Mouse (Mus musculus): Measurements from ENCODE around the gene Atpaf2.

Gene Atpaf2

GRCm38 (mm10) chr11:60417717-60418472 lies at the start of gene Atpaf2:
Gene Atpaf2, minus strand, starts transcription at chr11:60418457.
- peak; percentile 39 for DNase-seq (ENCODE audit: low read depth, low spot score)

- peak; percentile 66 for DNase-seq (ENCODE audit: low read depth, low spot score)
These were observed 47.7 kb upstream of the Atpaf2 start for GRCm38 (mm10) chr11:60465943-60466380.

DNA sequence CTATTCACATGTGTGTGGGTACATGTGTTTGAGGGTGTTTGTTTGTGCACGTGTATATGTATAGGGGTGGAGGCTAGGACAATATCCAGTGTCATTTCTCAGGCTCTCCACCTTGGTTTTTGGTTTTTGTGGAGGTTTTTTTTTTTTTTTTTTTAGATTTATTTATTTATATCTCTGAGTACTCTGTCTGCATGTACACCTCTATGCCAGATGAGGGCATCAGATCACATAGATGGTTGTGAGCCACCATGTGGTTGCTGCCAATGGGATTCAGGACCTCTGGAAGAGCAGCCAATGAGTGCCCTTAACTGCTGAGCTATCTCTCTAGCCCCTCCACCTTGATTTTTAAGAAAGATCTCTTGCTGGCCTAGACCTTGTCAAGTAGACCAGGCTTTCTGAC lies 39.7 kb upstream of the Atpaf2 start:
- peak; percentile 60 for DNase-seq (ENCODE audit: low read depth, low spot score)

GRCm38 (mm10) chr11:60454745-60455087 lies 36.5 kb upstream of the Atpaf2 start:
- no peak for DNase-seq (ENCODE audit: low read depth, low spot score)

DNA sequence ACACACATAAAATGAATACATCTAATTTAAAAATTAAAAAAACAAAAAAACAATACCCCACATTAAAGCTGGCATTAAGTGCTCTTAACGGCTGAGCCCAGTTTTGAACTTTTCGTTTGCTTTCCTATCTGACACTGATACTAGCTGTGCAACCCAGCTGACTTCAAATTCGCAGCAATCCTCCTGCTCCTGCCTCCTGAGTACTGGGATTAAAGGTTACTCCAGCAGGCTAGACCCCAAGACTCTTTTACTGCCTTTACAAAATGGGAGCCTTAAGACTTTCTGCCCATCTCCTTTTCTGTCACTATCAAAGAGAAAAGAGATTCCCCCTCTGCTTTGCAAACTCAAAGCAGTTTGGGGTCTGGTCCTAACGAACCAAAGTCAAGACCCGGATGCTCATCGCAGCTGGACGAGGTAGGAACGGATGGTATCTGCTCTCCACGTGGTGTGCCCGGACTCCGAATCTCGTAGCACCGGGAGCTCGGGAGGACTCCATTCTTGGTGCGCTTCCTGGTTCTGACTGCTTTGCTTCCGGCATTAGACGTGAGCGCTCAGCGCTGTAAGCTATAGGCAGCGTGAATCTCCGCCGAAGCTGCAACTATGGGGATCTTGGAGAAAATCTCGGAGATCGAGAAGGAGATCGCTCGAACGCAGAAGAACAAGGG lies 36.0 kb upstream of the Atpaf2 start, which contains the start of gene Drg2:
Gene Drg2 (plus strand): TSS at position 512 of the 665 bp plus-strand sequence.
- peak; percentile 96 for DNase-seq (ENCODE audit: low read depth, low spot score)

GRCm38 (mm10) chr11:60444007-60444406 lies 25.8 kb upstream of the Atpaf2 start:
- peak; percentile 65 for DNase-seq (ENCODE audit: low read depth, low spot score)

DNA sequence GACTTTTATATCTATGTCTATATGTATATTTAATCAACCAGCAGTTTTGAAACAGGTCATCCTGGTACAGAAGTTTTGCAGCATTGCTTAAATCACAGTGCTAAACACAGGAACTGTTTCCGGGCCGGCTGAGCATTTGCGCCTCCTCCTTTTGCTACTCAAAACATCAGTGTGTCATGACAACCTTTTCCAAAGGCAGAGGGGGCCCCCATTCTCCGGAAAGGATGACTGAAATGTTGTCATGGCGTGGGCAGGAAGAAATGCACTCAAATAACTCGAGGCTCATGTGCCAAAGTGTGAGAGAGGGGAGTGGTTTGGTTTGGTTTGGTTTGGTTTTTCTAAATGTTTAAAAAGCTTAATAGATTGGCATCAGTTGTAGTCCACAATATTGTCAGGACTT lies 24.6 kb upstream of the Atpaf2 start:
- no peak for DNase-seq (ENCODE audit: low read depth, low spot score)

DNA sequence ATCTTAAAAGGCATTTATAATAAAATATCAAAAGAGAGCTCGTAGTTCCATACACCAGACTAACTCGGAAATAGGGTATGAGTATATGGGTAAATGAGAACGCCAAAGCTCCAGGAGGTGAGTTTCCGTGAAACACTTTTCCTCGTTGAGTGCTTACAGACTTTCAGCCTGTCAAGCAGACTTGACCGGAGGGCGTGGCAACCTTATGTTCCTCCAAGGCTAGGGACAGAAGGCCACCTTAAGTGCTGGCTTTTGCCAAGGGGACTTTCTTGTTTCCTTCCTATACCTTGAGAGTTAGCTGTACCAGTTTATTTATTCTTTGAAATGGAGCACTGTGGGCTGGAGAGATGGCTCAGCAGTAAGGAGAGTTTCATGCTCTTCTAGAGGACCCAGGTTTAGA lies 21.9 kb upstream of the Atpaf2 start:
- DNase-seq (ENCODE audit: low read depth, low spot score) = peak; percentile 89

DNA sequence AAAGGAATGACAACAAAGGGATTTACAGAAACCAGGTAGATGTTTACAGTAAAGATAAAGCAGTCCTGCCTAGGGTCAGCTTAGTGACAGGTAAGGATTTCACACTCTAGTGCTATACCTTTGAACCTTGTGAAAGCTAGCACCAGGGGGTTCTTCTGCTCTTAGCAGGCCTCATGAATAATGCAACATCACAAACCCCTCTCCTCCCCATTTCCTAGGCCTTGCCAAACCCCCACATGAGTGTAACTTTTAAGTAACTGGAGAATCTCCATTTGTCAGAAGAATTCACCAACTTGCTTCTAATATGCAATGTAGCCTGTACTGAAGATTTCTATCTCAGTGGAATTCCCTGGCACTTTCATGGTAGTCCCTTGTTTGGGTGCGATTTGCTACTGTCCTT lies 21.4 kb upstream of the Atpaf2 start:
- DNase-seq (ENCODE audit: low read depth, low spot score) = peak; percentile 92

DNA sequence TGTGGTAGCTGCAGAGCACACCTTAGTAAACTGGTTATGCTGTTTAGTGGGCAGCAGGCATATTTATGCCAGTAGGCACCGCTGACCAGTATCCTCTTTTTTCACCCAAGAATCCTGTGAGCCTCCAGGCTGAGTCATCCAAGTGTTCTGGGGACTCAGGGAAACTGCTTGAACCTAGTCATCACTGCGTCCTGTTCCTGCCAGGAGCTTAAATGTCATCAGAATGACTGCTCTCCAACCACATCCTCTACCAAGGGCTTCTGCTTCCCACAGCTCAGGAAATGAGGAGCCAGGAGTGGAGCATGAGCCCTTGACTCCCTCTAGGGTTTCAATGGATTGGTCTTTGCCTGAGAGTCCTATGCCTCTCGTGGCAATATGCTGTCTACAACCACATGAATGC lies 18.4 kb upstream of the Atpaf2 start:
- no peak for DNase-seq (ENCODE audit: low read depth, low spot score)

GRCm38 (mm10) chr11:60435133-60435532 lies 16.9 kb upstream of the Atpaf2 start:
- DNase-seq (ENCODE audit: low read depth, low spot score) = no peak

DNA sequence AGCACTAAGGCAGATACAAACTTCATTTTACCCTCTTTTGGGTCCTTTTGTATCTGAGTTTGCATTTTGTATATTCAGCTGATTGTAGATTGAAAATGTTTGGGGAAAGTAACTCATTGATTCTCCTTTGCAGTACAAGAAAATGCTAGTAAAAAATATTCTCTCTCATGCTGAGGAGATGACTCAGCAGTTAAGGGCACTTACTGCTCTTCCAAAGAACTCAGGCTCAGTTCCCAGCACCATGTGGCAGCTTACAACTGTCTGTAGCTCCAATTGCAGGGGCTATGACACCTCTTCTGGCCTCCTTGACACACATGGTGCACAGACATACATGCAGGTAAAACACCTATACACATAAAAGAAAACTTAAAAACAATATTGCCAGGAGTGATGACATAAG lies 15.2 kb upstream of the Atpaf2 start:
- no peak for DNase-seq (ENCODE audit: low read depth, low spot score)

DNA sequence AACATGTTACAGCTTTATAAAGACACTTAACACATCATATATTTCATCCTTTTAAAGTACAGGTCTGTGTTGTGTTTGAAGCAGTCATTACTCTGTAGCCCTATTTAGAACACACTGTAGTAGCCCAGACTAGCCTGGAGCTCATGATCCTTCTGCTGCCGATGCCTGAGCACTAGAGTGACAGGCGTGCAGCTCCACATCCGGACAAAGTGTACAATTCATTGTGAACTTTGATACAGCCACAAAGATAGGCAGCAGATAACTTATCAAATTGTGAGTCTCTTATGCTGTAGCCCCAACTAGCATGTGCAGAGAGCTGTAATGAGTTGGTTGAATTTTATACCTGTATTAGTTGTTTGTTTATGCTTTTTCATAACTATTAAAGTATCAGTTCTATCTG lies 9.4 kb upstream of the Atpaf2 start:
- DNase-seq (ENCODE audit: low read depth, low spot score) = no peak

DNA sequence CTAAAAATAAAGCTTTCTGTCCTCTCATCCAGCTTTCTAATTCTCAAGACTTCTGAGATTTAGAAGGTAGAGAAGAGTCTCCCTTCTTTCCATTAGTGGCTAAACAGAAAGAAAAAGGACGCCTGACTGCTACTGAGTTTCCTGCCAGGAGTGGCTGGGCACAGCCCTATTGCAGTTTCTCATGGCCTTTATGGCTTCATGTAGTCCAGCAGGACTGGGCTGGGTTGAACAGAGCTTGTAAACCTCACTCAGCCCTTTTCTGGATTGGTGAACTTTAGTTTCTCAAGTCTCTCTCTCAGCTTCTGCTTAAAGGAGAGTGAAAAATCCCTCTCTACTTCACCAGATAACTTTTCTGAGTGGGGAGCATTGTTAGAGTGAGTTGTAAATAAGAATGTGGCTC lies 8.2 kb upstream of the Atpaf2 start:
- DNase-seq (ENCODE audit: low read depth, low spot score) = no peak

DNA sequence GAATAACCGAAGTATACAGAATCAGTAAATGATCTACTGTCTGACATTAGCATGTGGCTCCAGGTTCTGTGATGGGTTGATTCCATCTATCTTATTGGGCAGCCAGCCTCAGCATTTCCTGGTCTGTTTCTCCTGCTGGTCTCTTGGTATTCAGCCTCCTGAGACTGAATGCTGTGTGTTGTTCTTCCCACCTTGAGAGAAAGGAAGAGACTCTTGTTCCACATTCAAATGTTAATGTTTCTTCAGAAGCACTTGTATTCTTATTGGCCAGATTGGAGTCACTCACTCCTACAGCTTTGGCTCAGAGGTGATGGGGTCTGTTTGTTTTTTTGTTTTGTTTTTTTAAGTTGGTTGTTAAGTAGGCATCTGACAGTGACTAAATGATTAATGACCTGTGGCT lies 4.7 kb upstream of the Atpaf2 start:
- DNase-seq (ENCODE audit: low read depth, low spot score) = peak; percentile 90

DNA sequence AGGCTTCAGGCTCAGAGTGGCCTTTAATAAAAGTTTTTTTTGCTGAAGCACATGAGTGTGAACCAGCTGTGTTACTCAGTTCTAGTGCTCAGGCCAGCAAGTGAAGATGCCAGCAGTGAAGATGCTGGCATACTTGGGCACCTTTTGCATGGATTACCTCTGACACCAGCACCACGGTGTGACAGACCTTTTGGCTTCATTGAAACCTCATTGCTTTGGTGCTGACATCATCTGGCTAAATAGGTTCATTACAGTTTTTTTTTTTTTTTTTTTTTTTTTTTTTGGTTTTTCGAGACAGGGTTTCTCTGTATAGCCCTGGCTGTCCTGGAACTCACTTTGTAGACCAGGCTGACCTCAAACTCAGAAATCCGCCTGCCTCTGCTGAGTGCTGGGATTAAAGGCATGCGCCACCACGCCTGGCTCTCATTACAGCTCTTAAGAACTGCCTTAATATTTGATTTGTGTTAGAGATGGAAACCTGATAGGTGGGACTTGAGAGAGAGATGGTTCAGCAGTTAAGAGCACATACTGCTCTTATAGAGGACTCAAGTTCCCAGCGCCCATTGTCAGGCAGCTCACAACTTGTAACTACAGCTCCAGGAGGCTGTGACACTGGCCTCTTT lies 3.9 kb upstream of the Atpaf2 start:
- DNase-seq (ENCODE audit: low read depth, low spot score) = no peak

GRCm38 (mm10) chr11:60418473-60418803 lies 181 bp upstream of the Atpaf2 start:
- DNase-seq (ENCODE audit: low read depth, low spot score) = no peak

- DNase-seq (ENCODE audit: low read depth, low spot score) = peak; percentile 99
These were observed 1.1 kb downstream of the Atpaf2 start, which contains the start of gene Gid4 for GRCm38 (mm10) chr11:60416963-60417716. Gene Gid4, plus strand, starts transcription at chr11:60417145.

DNA sequence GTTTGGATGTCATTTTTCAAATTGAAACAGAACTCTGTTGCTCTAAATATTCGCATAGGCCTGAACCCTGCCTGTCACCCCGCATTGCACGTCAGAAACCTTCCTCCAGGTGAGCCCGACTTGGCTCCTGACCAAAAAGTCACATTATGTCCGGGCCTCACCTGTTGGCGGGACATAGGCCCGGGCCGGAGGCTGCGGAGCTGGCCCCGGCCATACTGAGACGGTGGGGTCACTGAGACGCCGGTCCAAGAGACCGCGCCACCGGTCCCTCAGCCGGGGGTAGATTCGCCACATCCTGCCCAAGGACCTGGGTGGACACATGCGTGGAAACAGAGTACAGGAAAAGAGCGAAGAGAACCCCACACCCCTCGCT lies 1.7 kb downstream of the Atpaf2 start:
- DNase-seq (ENCODE audit: low read depth, low spot score) = no peak

DNA sequence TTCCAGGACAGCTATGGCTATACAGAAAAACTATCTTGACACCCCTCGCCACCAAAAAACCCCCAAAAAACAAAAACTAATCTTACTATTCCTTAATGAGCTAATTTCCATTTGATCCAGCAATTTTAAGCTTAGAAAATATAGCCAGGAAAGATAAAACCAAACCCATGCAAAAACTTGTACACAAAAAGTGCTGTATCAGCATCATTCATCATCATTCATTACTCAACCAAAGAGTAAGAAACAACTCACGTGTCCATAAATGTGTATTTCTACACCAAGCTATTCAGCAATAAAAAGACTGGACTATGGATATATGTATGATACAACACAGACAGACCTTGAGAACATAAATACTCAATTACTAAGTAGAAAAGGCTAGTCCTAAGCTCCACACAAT lies 5.3 kb downstream of the Atpaf2 start:
- no peak for DNase-seq (ENCODE audit: low read depth, low spot score)

DNA sequence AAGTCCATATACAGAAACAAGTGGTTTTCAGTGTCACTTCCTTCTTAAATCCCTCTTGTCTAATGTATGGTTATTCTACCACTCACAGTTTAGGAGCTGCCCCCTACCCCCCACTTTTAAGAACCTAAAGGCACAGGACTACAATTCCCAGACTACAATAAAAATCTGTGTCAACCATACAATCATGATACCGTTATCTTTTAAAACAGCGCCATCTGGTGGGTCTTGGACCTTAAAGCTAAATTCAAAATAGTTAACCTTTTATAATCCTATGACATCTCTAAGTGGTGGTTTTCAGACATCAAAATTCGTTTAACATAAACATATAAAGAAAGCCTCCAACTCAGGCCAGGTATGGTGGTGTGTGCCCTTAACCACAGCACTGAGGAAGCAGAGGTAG lies 6.1 kb downstream of the Atpaf2 start:
- DNase-seq (ENCODE audit: low read depth, low spot score) = peak; percentile 66

DNA sequence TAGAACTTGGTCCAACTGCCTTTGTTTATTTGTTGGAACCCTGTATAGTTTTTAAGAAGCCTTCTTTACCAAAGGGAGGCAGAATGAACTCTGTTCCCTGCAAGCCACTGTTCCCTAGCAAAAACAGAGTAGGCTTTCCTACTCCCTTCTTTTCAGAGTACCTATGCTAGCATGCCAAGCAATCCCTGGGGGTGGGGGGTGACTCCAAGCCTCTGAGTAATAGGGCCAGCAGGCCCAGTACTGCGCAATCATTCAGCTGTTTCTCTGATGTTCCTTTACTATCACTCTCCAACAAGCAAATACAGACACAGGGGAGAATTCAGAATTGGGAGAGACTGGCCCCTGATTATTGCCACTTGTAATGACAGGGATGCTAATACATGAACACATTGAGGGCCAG lies 11.7 kb downstream of the Atpaf2 start:
- no peak for DNase-seq (ENCODE audit: low read depth, low spot score)

Data from R1 (cell line).